Mouse (Mus musculus) thymus, postnatal 25 days (tissue): ENCODE data around the gene Ostf1.

Experiments
- DNase-seq: peaks from one replicate; pipeline ENCODE4 v3.0.0; 2022

Ostf1 gene

GRCm38 (mm10) chr19:18557708-18558107, 73.9 kb downstream of the Ostf1 start:
- DNase-seq = no peak

- peak; percentile 9 for DNase-seq
These were observed 76.0 kb downstream of the Ostf1 start for GRCm38 (mm10) chr19:18555645-18556044.

- DNase-seq = peak; percentile 19
These were observed 83.0 kb downstream of the Ostf1 start for GRCm38 (mm10) chr19:18548668-18549067.
